Mouse (Mus musculus) left cerebral cortex, adult 8-10 months (tissue): ENCODE measurements around the gene Cdk19. TPM values are rescaled to one million over a fixed set of nuclear protein-coding genes. Genes with fewer than 3 reads are reported as not detected.
"Not testable (repeated sequence)": the region's sequence is repeated elsewhere in the genome, so short reads cannot be mapped to it uniquely, and the experiment has no call there.

Source experiments
- DNase-seq, 2 experiments: peaks; one replicate each; pipeline ENCODE4 v3.0.0; 2022; ENCODE audit warnings: low spot score in 2 of 2
- total RNA-seq, 4 experiments: library from RNA; stranded (reverse); gene quantifications; 2 replicates each; pipeline ENCODE4 v1.2.4; 2022

Gene Cdk19
- total RNA-seq, 4 experiments from 2014 or later = 46.8 to 57.5 (median 52.8) TPM

- peak in 1 of 2 experiments; percentile 66 for DNase-seq
Observed at GRCm38 (mm10) chr10:40519586-40519985, 180.2 kb downstream of the Cdk19 start.

GRCm38 (mm10) chr10:40521579-40521978, 182.2 kb downstream of the Cdk19 start:
- DNase-seq = no peak

DNA sequence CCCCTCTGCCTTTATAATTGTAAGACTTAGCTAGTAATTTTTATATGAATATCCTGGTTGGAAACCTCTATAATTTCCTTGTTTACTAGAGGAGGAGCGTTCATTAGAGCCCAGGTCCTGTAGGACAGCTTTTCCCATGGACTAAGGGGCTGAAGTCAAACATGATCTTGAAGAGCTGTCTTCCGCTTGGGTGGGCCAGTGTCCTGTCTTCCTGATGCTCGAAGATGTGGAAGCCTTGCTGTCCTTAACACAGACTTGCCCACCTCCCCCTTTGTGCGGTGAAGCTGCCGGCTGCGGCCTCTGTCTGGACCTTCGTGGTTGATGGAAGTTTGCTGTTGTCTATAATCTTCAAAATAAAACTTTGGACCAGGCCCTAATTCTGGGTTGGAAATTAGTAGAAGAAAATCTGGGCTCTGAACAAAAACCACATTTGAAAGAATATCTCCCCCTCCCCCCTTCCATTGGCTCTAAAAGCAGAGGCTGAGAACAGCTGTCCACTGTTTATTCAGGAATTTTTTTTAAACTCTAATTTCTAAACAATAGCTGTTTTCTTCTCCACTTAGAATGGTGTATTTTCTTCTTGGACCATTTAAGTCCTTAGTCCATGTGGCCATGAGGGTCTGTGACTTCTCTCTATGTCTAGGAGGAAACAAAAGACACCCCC, 184.1 kb downstream of the Cdk19 start:
- DNase-seq = no peak

DNA sequence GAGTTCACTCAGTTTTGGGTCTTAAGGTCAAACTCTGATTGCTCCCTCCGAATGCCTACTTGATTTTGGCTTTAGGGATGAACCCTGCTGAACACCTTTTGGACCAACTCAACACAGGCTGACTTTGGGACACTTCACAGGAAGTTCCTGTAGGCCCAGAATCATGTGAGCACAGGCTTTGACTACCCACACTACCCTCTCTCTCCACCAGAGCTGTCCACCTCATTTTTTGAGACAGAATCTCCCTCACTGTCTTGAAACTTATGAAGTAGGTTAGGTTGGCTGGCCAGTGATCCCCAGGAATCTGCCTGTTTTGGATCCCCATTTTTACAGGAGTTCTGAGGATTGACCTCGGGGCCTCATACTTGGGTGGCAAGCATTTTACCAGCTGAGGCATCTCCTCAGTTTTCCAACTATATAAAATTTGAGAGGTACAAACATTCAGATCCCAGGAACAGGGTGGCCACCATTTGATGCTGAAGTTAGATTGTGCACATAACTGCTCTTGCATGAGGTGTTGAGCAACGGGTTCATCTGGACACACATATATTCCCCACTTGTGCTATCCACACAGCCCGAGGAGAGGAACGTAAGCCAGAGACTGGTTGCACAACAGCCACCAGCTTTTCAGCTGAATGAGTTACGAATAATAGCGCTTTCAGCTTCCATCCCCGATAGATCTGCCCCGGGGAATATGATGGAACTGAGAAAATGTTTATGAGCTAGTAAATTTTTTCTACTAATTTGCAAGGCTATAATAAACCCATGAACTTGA, 184.9 kb downstream of the Cdk19 start:
- DNase-seq = no peak

DNA sequence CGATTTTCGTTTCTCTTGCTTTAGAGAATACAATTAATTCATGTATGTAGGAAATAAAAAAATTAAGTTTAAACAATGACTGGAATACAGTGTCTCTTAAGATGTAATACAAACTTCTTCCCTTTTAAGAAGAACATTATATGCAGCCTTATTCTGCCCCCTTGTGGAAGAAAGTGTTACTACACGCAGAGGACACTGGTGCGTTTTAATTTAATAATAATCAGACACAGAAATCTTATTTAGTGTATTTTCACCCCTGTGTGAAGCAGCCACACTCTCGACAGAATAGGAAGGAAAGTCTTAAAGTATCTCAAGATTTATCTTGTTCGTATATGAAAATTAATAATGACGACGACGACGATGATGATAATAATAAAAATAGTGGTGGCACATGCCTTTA, 185.6 kb downstream of the Cdk19 start:
- no peak for DNase-seq

- DNase-seq = no peak
Observed at GRCm38 (mm10) chr10:40525616-40526155, 186.3 kb downstream of the Cdk19 start.

- no peak for DNase-seq
Observed at GRCm38 (mm10) chr10:40526301-40526761, 187.0 kb downstream of the Cdk19 start.

DNA sequence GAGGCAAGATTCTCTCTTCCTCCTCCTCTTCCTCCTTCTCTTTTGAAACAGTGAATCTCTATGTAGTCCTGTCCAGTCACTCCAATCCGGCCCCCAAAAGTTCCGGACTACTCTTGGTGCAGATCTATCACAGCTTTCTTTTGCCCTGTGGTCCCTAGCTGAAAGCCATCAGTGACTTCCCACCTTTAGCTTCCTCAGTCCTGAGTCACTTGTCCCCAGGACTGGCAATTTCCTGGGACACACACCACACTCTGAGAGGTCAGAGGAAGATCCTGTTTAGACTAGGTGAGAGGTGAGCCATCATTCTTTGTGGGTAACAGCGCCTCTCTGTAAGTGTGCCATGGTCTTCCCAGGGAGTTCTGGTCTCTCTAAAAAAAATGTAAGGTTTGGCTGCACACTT, 187.6 kb downstream of the Cdk19 start:
- no peak for DNase-seq

DNA sequence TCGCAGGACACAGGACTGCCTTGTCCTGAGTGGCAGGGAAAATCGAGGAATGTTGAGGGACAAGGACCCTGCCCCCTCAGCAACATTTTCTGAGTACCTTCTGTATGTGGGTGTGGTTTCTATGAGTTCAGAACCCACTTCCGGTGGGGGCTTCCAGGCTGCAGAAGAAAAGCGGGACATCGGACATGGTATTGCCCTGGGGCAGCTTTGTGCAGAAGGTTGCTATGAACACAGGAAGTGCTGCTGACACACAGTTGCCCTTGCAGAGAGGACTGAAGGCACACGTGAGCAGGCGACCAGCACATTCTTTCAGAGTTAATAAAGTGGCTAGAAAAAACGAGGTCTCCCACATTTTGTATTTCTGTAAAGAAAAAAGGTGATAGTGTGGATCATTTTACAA, 188.2 kb downstream of the Cdk19 start:
- no peak for DNase-seq

- no peak for DNase-seq
Observed at GRCm38 (mm10) chr10:40528668-40529067, 189.3 kb downstream of the Cdk19 start.

DNA sequence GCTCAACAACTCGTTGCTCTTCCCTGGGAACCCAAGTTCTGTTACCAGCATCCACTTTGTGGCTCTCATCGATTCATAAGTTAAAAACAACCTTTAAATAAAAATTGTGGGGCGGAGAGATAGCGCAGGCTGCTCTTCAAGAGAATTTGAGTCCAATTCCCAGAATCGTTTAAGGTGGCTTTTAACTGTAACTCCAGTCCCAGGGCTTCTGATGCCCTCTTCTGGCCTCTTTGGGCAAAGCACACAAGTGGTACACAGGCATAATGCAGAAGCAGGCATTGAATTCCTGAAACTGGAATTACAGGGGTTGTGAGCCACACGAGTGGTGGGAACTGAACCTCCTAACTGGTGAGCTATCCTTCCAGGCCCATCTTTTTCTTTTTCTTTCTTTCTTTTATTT, 190.3 kb downstream of the Cdk19 start:
- no peak for DNase-seq

DNA sequence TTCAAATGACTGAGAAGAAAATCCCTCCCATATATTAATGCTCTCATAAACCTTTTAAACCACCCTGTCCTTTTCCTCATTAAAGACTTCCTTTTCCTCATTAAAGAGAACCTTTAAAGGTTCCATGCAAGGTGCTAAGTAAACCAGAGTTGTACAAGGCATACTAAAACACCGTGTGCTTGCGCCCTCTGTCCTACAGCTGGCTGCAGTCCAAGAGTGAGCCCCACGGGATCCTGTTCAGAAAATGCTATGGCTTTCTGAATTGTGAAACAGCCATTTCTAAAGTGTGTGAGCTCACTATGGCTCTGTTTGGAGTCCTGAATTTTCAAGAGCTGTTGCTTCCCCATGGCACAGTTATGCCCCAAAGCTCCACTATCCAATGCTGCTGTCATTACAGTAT, 191.3 kb downstream of the Cdk19 start:
- DNase-seq = no peak

- DNase-seq = not testable (repeated sequence)
Observed at GRCm38 (mm10) chr10:40532586-40532985, 193.2 kb downstream of the Cdk19 start.

Other genes with a start within 250 kb of the Cdk19 start
- gene Slc16a10, start 197.3 kb upstream of the Cdk19 start, total RNA-seq = 1 to 10 TPM; 2.9 to 4.5 (median 3.6) TPM
- gene Rpf2, start 92.5 kb upstream of the Cdk19 start, total RNA-seq = 10 to 100 TPM; 15.9 to 22.5 (median 17.5) TPM
- 10 to 100 TPM; 21.8 to 25.9 (median 22.8) TPM for gene Gtf3c6, start 81.5 kb upstream of the Cdk19 start, total RNA-seq
- gene Amd1, start 37.4 kb upstream of the Cdk19 start, total RNA-seq = 10 to 100 TPM; 74.1 to 90.6 (median 79.2) TPM
- gene Slc22a16, start 230.8 kb downstream of the Cdk19 start, total RNA-seq = not detected